Mouse (Mus musculus): ENCODE measurements around the gene Slc38a4.

Gene Slc38a4

GRCm38 (mm10) chr15:97050436-97050835 lies 5.3 kb downstream of the Slc38a4 start:
- no peak for DNase-seq

GRCm38 (mm10) chr15:97050011-97050410 lies 5.7 kb downstream of the Slc38a4 start:
- no peak for DNase-seq

- DNase-seq, result no peak
These were observed 6.4 kb downstream of the Slc38a4 start for GRCm38 (mm10) chr15:97049281-97049841.

- no peak for DNase-seq
These were observed 7.5 kb downstream of the Slc38a4 start for GRCm38 (mm10) chr15:97048267-97048666.

- no peak for DNase-seq
These were observed 11.8 kb downstream of the Slc38a4 start for GRCm38 (mm10) chr15:97043921-97044320.

GRCm38 (mm10) chr15:97042001-97042491 lies 13.7 kb downstream of the Slc38a4 start:
- no peak for DNase-seq

- DNase-seq, result no peak
These were observed 14.6 kb downstream of the Slc38a4 start for GRCm38 (mm10) chr15:97041182-97041581.

GRCm38 (mm10) chr15:97037710-97038109 lies 18.0 kb downstream of the Slc38a4 start:
- no peak for DNase-seq

GRCm38 (mm10) chr15:97035892-97036291 lies 19.9 kb downstream of the Slc38a4 start:
- DNase-seq, result no peak

GRCm38 (mm10) chr15:97033485-97033991 lies 22.2 kb downstream of the Slc38a4 start:
- DNase-seq, result no peak

GRCm38 (mm10) chr15:97031886-97032285 lies 23.9 kb downstream of the Slc38a4 start:
- DNase-seq, result no peak

GRCm38 (mm10) chr15:97030984-97031492 lies 24.7 kb downstream of the Slc38a4 start:
- DNase-seq, result no peak

GRCm38 (mm10) chr15:97030136-97030535 lies 25.6 kb downstream of the Slc38a4 start:
- no peak for DNase-seq

GRCm38 (mm10) chr15:97029064-97029791 lies 26.5 kb downstream of the Slc38a4 start:
- DNase-seq, result no peak

GRCm38 (mm10) chr15:97028651-97029050 lies 27.1 kb downstream of the Slc38a4 start:
- DNase-seq, result no peak

- no peak for DNase-seq
These were observed 27.6 kb downstream of the Slc38a4 start for GRCm38 (mm10) chr15:97028046-97028634.

- no peak for DNase-seq
These were observed 29.1 kb downstream of the Slc38a4 start for GRCm38 (mm10) chr15:97026670-97027069.

- DNase-seq, result no peak
These were observed 33.0 kb downstream of the Slc38a4 start for GRCm38 (mm10) chr15:97022764-97023163.

- DNase-seq, result no peak
These were observed 33.5 kb downstream of the Slc38a4 start for GRCm38 (mm10) chr15:97022213-97022612.

- no peak for DNase-seq
These were observed 35.5 kb downstream of the Slc38a4 start for GRCm38 (mm10) chr15:97020221-97020620.

GRCm38 (mm10) chr15:97019323-97019722 lies 36.4 kb downstream of the Slc38a4 start:
- no peak for DNase-seq

- no peak for DNase-seq
These were observed 38.6 kb downstream of the Slc38a4 start for GRCm38 (mm10) chr15:97017195-97017594.

GRCm38 (mm10) chr15:97015036-97015596 lies 40.6 kb downstream of the Slc38a4 start:
- no peak for DNase-seq
